Mouse (Mus musculus) kidney, postnatal 0 days (tissue): ENCODE measurements at regions not wholly inside any gene's neighbourhood (a gene's known extent, or its start where the extent isn't known, plus 50 kb on each side); places are given as distances from the start of the nearest gene placed in this dataset.
A peak's percentile ranks its signal among the peaks of the same experiment; 100 is the strongest.

ENCODE experiments used
- ATAC-seq: fragments of 200-750 bp; cut with Nextera tagmentation; replicated peaks from 2 replicates; pipeline ENCODE4 v1.8.0; 2017; ENCODE audit warnings: low read depth, moderate number of reproducible peaks, moderate TSS enrichment, moderate library complexity; ENCODE audit not compliant: low FRiP score
- DNase-seq: peaks from one replicate; pipeline ENCODE4 v3.0.0-alpha.2; 2016; ENCODE audit warnings: low spot score
- H3K27ac ChIP-seq: fragments of 300-500 bp; sonication (generic); 2 replicates; pipeline ENCODE4 v1.5.1; 2014; ENCODE audit warnings: mild to moderate bottlenecking
- H3K27me3 ChIP-seq: fragments of 300-500 bp; sonication (generic); 2 replicates; pipeline ENCODE4 v1.6.1; 2014; ENCODE audit warnings: low read length, mixed read lengths; ENCODE audit not compliant: insufficient read depth
- H3K36me3 ChIP-seq: fragments of 300-500 bp; sonication (generic); 2 replicates; pipeline ENCODE4 v1.6.1; 2014; ENCODE audit warnings: low read length, mixed read lengths; ENCODE audit not compliant: insufficient read depth
- H3K4me1 ChIP-seq: fragments of 300-500 bp; sonication (generic); replicated peaks from 2 replicates; pipeline ENCODE4 v1.6.1; 2014; ENCODE audit warnings: antibody characterized with exemption, low read length, mixed read lengths; ENCODE audit not compliant: insufficient read depth
- H3K4me2 ChIP-seq: fragments of 300-500 bp; sonication (generic); 2 replicates; pipeline ENCODE4 v1.6.1; 2014; ENCODE audit warnings: mild to moderate bottlenecking, low read length, moderate library complexity, mixed read lengths
- H3K4me3 ChIP-seq: fragments of 300-500 bp; sonication (generic); replicated peaks from 2 replicates; pipeline ENCODE4 v1.5.1; 2014; ENCODE audit warnings: low read depth, low read length
- H3K9ac ChIP-seq: fragments of 300-500 bp; sonication (generic); 2 replicates; pipeline ENCODE4 v1.6.1; 2014; ENCODE audit warnings: low read depth, low read length
- H3K9me3 ChIP-seq: fragments of 300-500 bp; sonication (generic); replicated peaks from 2 replicates; pipeline ENCODE4 v1.6.1; 2016; ENCODE audit warnings: low read length, inconsistent platforms, mixed read lengths
- CTCF ChIP-seq: IDR thresholded peaks from 2 replicates; pipeline ENCODE4 v1.5.1; 2016; ENCODE audit warnings: antibody characterized with exemption, low read depth, mild to moderate bottlenecking, moderate library complexity
- WGBS: fragments of 180-500 bp; shearing (Covaris S2); extraction: QIAGEN DNeasy Blood & Tissue Kit; methylation state at CpG from one replicate; pipeline ENCODE4 v1.1.7; 2014; 5-methylcytosine and 5-hydroxymethylcytosine counted together

- DNase-seq (no peak), ATAC-seq (peak; percentile 50)
- Histone ChIP-seq H3K9ac (0 out of 2 replicates have a peak overlapping the region, but pooled peaks have one; percentile 41), H3K4me2 (no peak overlapping the region), H3K27me3 (no peaks in the 10 kb centered on the region), H3K4me3 (no peak overlapping the region), H3K4me1 (peaks cover 14% of the 10 kb centered on the region; the same call in 1 of the 2 replicates), H3K36me3 (no peaks in the 10 kb centered on the region), H3K9me3 (no peaks in the 10 kb centered on the region), H3K27ac (peak overlapping the region; percentile 93)
- 56% methylated on average over 3 of the region's 3 CpGs for WGBS
- no peak for TF ChIP-seq CTCF
Measured at GRCm38 (mm10) chr8:126806181-126806560, 139.5 kb downstream of the Tomm20 start.

- DNase-seq (peak; percentile 88), ATAC-seq (peak; percentile 72)
- no peak for TF ChIP-seq CTCF
- Histone ChIP-seq H3K4me2 (no peak overlapping the region), H3K4me3 (no peak overlapping the region), H3K27ac (peak overlapping the region; percentile 93), H3K9ac (peak overlapping the region; percentile 41; the same call in 1 of the 2 replicates), H3K9me3 (no peaks in the 10 kb centered on the region), H3K4me1 (peaks cover 14% of the 10 kb centered on the region; the same call in 1 of the 2 replicates), H3K36me3 (no peaks in the 10 kb centered on the region), H3K27me3 (no peaks in the 10 kb centered on the region)
- WGBS = 16% methylated on average over 13 of the region's 13 CpGs
Measured at GRCm38 (mm10) chr8:126805365-126806180, 140.1 kb downstream of the Tomm20 start.

- H3K27me3 ChIP-seq = no peaks in the 10 kb centered on the region
- no peak for ATAC-seq
- TF ChIP-seq CTCF = no peak
- peaks cover 14% of the 10 kb centered on the region; the same call in 1 of the 2 replicates for H3K4me1 ChIP-seq
- DNase-seq = no peak
- H3K9me3 ChIP-seq = no peaks in the 10 kb centered on the region
- 0 out of 2 replicates have a peak overlapping the region, but pooled peaks have one; percentile 31 for H3K27ac ChIP-seq
- 69% methylated on average over 7 of the region's 7 CpGs for WGBS
- H3K9ac ChIP-seq = no peak overlapping the region
- H3K4me3 ChIP-seq = no peak overlapping the region
- no peaks in the 10 kb centered on the region for H3K36me3 ChIP-seq
- H3K4me2 ChIP-seq = no peak overlapping the region
Measured at GRCm38 (mm10) chr8:126804115-126804514, 141.5 kb downstream of the Tomm20 start.

GRCm38 (mm10) chr8:126802641-126803040, 143.0 kb downstream of the Tomm20 start:
- no peak overlapping the region for H3K9ac ChIP-seq
- ATAC-seq (no peak), DNase-seq (no peak)
- H3K27ac ChIP-seq = no peak overlapping the region
- no peaks in the 10 kb centered on the region for H3K27me3 ChIP-seq
- no peaks in the 10 kb centered on the region for H3K9me3 ChIP-seq
- no peak overlapping the region for H3K4me3 ChIP-seq
- peaks cover 14% of the 10 kb centered on the region; the same call in 1 of the 2 replicates for H3K4me1 ChIP-seq
- H3K36me3 ChIP-seq = no peaks in the 10 kb centered on the region
- TF ChIP-seq CTCF = no peak
- 80% methylated on average over 4 of the region's 4 CpGs for WGBS
- no peak overlapping the region for H3K4me2 ChIP-seq

GRCm38 (mm10) chr8:126800976-126801375, 144.7 kb downstream of the Tomm20 start:
- WGBS = 66% methylated on average over 6 of the region's 6 CpGs
- Histone ChIP-seq H3K27me3 (no peaks in the 10 kb centered on the region), H3K9me3 (no peaks in the 10 kb centered on the region), H3K4me1 (peaks cover 15% of the 10 kb centered on the region; the same call in 1 of the 2 replicates), H3K36me3 (no peaks in the 10 kb centered on the region), H3K9ac (no peak overlapping the region), H3K27ac (no peak overlapping the region), H3K4me3 (no peak overlapping the region), H3K4me2 (no peak overlapping the region)
- no peak for TF ChIP-seq CTCF
- ATAC-seq (no peak), DNase-seq (no peak)

GRCm38 (mm10) chr8:126797571-126798334, 147.9 kb downstream of the Tomm20 start:
- ATAC-seq = no peak
- no peaks in the 10 kb centered on the region for H3K9me3 ChIP-seq
- WGBS = 58% methylated on average over 9 of the region's 9 CpGs
- no peak overlapping the region for H3K4me2 ChIP-seq
- TF ChIP-seq CTCF = no peak
- 0 out of 2 replicates have a peak, but pooled peaks cover 4% of the 10 kb centered on the region for H3K4me1 ChIP-seq
- no peak for DNase-seq
- H3K27ac ChIP-seq = peak overlapping the region; percentile 25; the same call in 1 of the 2 replicates
- no peak overlapping the region for H3K9ac ChIP-seq
- no peak overlapping the region for H3K4me3 ChIP-seq
- H3K27me3 ChIP-seq = no peaks in the 10 kb centered on the region
- no peaks in the 10 kb centered on the region for H3K36me3 ChIP-seq
